Mouse (Mus musculus) kidney, postnatal 0 days (tissue): ENCODE data around the gene Phykpl. TPM values are rescaled to one million over a fixed set of nuclear protein-coding genes. Genes with fewer than 3 reads are reported as not detected.

Experiments
- ATAC-seq: fragments of 200-750 bp; cut with Nextera tagmentation; replicated peaks from 2 replicates; pipeline ENCODE4 v1.8.0; 2017; ENCODE audit warnings: low read depth, moderate number of reproducible peaks, moderate TSS enrichment, moderate library complexity; ENCODE audit not compliant: low FRiP score
- DNase-seq: peaks from one replicate; pipeline ENCODE4 v3.0.0-alpha.2; 2016; ENCODE audit warnings: low spot score
- H3K27ac ChIP-seq: fragments of 300-500 bp; sonication (generic); 2 replicates; pipeline ENCODE4 v1.5.1; 2014; ENCODE audit warnings: mild to moderate bottlenecking
- H3K27me3 ChIP-seq: fragments of 300-500 bp; sonication (generic); 2 replicates; pipeline ENCODE4 v1.6.1; 2014; ENCODE audit warnings: low read length, mixed read lengths; ENCODE audit not compliant: insufficient read depth
- H3K36me3 ChIP-seq: fragments of 300-500 bp; sonication (generic); 2 replicates; pipeline ENCODE4 v1.6.1; 2014; ENCODE audit warnings: low read length, mixed read lengths; ENCODE audit not compliant: insufficient read depth
- H3K4me1 ChIP-seq: fragments of 300-500 bp; sonication (generic); replicated peaks from 2 replicates; pipeline ENCODE4 v1.6.1; 2014; ENCODE audit warnings: antibody characterized with exemption, low read length, mixed read lengths; ENCODE audit not compliant: insufficient read depth
- H3K4me2 ChIP-seq: fragments of 300-500 bp; sonication (generic); 2 replicates; pipeline ENCODE4 v1.6.1; 2014; ENCODE audit warnings: mild to moderate bottlenecking, low read length, moderate library complexity, mixed read lengths
- H3K4me3 ChIP-seq: fragments of 300-500 bp; sonication (generic); replicated peaks from 2 replicates; pipeline ENCODE4 v1.5.1; 2014; ENCODE audit warnings: low read depth, low read length
- H3K9ac ChIP-seq: fragments of 300-500 bp; sonication (generic); 2 replicates; pipeline ENCODE4 v1.6.1; 2014; ENCODE audit warnings: low read depth, low read length
- H3K9me3 ChIP-seq: fragments of 300-500 bp; sonication (generic); replicated peaks from 2 replicates; pipeline ENCODE4 v1.6.1; 2016; ENCODE audit warnings: low read length, inconsistent platforms, mixed read lengths
- CTCF ChIP-seq: IDR thresholded peaks from 2 replicates; pipeline ENCODE4 v1.5.1; 2016; ENCODE audit warnings: antibody characterized with exemption, low read depth, mild to moderate bottlenecking, moderate library complexity
- WGBS: fragments of 180-500 bp; shearing (Covaris S2); extraction: QIAGEN DNeasy Blood & Tissue Kit; methylation state at CpG from one replicate; pipeline ENCODE4 v1.1.7; 2014; 5-methylcytosine and 5-hydroxymethylcytosine counted together
- polyA plus RNA-seq: library from polyadenylated mRNA; unstranded; fragments of >200 nt; fragmentation: Nextera tagmentation; extraction: Ambion mirVana; gene quantifications from 2 replicates; pipeline ENCODE4 v1.2.1, GENCODE M21; 2015

The Phykpl gene
- polyA plus RNA-seq, 1 experiment from 2014 or later = 24.6 TPM

DNA sequence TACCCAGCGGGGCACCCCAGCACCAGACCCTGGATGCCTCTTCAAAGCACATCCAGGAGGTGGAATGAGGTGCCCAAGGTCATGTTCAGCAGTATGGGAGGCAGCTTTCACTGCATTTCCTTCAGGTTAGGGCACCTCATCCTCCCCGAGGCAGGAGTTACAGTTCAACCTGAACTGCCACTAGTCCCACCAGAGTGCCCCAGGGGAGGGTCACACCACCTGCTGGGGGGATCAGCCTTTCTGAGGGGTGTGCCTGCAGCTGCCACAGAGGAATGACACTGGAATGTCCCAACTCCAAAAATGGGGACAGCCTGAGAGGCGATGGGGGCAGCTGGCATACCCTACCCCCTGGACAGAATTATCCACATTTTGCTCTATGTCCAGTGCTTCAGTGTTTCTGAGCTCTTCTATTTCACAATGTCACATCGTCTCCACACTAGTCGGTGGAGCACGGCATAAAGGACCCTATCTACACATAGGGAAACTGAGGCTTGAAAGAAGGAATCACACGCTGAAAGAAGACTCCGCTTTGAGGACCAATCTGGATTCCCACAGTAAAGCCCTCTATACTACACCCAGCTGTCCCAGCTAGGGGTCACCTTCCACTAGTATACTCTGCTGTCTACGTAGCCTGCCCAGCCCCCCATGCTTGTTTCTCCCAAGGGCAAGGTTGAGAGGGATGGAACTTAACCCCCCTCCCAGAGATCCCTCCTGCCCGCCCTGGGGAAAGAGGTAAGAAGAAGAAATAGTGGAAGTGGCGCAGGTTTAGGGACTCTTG lies 64.7 kb downstream of the Phykpl start:
- Histone ChIP-seq H3K27me3 (no peaks in the 10 kb centered on the region), H3K4me1 (peaks cover 11% of the 10 kb centered on the region; the same call in 1 of the 2 replicates), H3K9me3 (no peaks in the 10 kb centered on the region), H3K27ac (peak overlapping the region; percentile 85), H3K36me3 (0 out of 2 replicates have a peak, but pooled peaks cover under 1% of the 10 kb centered on the region), H3K4me2 (peak overlapping the region; percentile 79), H3K9ac (peak overlapping the region; percentile 76), H3K4me3 (peak overlapping the region; percentile 58)
- TF ChIP-seq CTCF = no peak
- ATAC-seq = no peak
- WGBS = 33% methylated on average over 11 of the region's 11 CpGs
- no peak for DNase-seq

GRCm38 (mm10) chr11:51649889-51650199 lies 65.3 kb downstream of the Phykpl start:
- H3K27me3 ChIP-seq = no peaks in the 10 kb centered on the region
- peak overlapping the region; percentile 76 for H3K9ac ChIP-seq
- no peak for TF ChIP-seq CTCF
- ATAC-seq = no peak
- no peak for DNase-seq
- no peaks in the 10 kb centered on the region for H3K9me3 ChIP-seq
- WGBS = 3% methylated on average over 7 of the region's 7 CpGs
- peak overlapping the region; percentile 79 for H3K4me2 ChIP-seq
- H3K4me1 ChIP-seq = peaks cover 11% of the 10 kb centered on the region; the same call in 1 of the 2 replicates
- H3K36me3 ChIP-seq = no peaks in the 10 kb centered on the region
- H3K27ac ChIP-seq = peak overlapping the region; percentile 85
- H3K4me3 ChIP-seq = peak overlapping the region; percentile 58

GRCm38 (mm10) chr11:51650261-51650660 lies 65.7 kb downstream of the Phykpl start:
- Histone ChIP-seq H3K36me3 (no peaks in the 10 kb centered on the region), H3K9me3 (no peaks in the 10 kb centered on the region), H3K27ac (peak overlapping the region; percentile 85), H3K27me3 (no peaks in the 10 kb centered on the region), H3K9ac (peak overlapping the region; percentile 76), H3K4me3 (peak overlapping the region; percentile 58), H3K4me1 (peaks cover 11% of the 10 kb centered on the region; the same call in 1 of the 2 replicates), H3K4me2 (peak overlapping the region; percentile 79)
- DNase-seq = no peak
- 0 out of 2 replicates have a peak, but pooled peaks have one; percentile 16 for ATAC-seq
- under 1% methylated on average over 30 of the region's 30 CpGs for WGBS
- no peak for TF ChIP-seq CTCF

DNA sequence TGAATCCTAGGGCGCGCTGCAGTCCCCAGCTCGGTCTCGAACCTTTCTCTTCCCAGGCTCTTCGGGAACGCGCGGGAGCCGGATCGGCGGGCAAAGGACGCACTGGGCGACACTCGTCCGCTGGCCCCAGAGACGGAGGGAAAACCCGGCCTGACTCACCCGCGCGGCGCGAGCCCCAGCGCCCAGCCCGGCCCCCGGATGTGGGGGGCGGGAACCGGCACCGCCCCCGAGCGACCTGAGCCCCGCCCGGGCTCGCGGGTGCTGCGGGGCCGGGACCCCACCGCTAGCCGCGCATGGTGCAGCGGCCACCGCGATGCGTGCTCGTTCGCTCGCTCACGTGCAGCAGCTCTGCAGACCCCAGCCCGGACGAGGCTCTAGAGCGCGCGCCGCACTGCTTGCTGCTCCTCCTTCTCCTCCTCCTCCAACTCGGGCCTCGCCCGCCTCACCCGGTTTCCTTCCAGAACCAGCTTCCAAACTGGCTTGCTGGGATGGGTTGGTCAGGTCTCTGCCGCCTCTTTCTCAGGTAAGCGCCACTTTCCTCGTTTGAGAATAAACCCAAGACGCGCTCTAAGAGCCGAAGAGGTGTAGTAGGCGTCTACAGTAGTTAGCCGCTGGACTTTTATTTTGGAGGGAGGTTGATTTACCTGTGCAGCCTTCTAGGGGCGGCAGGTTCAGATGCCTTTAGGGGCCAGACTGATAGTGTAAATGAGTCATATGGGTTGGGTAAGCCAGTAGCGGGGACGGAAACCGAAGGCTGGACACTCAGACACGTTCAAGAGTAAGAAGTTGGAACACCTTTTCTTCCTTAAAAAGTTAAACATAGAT lies 66.3 kb downstream of the Phykpl start, which contains the start of the genes N4bp3 and D930048N14Rik:
Gene N4bp3, minus strand, starts transcription at position 152 of the 825 bp plus-strand sequence.
Gene D930048N14Rik, plus strand, starts transcription at position 264 of the 825 bp plus-strand sequence.
- no peaks in the 10 kb centered on the region for H3K9me3 ChIP-seq
- peak; percentile 68 for DNase-seq
- H3K36me3 ChIP-seq = no peaks in the 10 kb centered on the region
- peak within 1 kb of the TSS; percentile 79 for H3K4me2 ChIP-seq
- no peaks in the 10 kb centered on the region for H3K27me3 ChIP-seq
- peak within 1 kb of the TSS; percentile 85 for H3K27ac ChIP-seq
- H3K4me3 ChIP-seq = peak within 1 kb of the TSS; percentile 58
- H3K9ac ChIP-seq = peak within 1 kb of the TSS; percentile 76
- WGBS = 2% methylated on average over 60 of the region's 70 CpGs
- peaks cover 11% of the 10 kb centered on the region; the same call in 1 of the 2 replicates for H3K4me1 ChIP-seq
- ATAC-seq = peak; percentile 71
- TF ChIP-seq CTCF = no peak

GRCm38 (mm10) chr11:51652889-51653418 lies 68.4 kb downstream of the Phykpl start:
- no peak for ATAC-seq
- no peak for TF ChIP-seq CTCF
- 93% methylated on average over 4 of the region's 4 CpGs for WGBS

DNA sequence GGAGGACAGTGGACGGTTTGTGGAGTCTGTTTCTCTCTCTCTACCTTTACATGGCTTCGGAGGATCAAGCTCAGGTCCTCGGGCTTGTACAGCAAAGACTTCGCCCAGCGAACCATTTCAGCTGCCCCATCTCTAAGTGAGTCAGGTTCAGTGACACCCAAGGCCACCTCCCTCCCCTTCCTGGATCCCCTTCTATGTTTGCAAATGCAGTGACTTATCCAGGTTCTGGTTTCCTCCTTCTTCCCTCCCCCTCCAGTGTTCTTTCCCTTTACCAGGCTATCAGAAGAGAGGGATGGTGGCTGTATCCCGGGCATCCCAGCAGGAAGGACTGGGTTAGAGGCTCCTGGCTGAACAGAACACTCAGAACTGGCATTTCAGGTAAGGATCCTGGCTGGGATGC lies 69.2 kb downstream of the Phykpl start:
- H3K36me3 ChIP-seq = no peaks in the 10 kb centered on the region
- H3K4me2 ChIP-seq = no peak overlapping the region
- H3K4me3 ChIP-seq = no peak overlapping the region
- H3K27me3 ChIP-seq = no peaks in the 10 kb centered on the region
- peaks cover 17% of the 10 kb centered on the region; the same call in 1 of the 2 replicates for H3K4me1 ChIP-seq
- H3K9me3 ChIP-seq = no peaks in the 10 kb centered on the region
- ATAC-seq (no peak), DNase-seq (no peak)
- WGBS = 82% methylated on average over 6 of the region's 6 CpGs
- no peak overlapping the region for H3K27ac ChIP-seq
- no peak overlapping the region for H3K9ac ChIP-seq
- TF ChIP-seq CTCF = no peak

More at GRCm38 (mm10) chr11:51652889-51653418, 68.4 kb downstream of the Phykpl start:
- no peak for DNase-seq
- Histone ChIP-seq H3K9me3 (no peaks in the 10 kb centered on the region), H3K4me2 (no peak overlapping the region), H3K4me1 (0 out of 2 replicates have a peak, but pooled peaks cover 10% of the 10 kb centered on the region), H3K27ac (no peak overlapping the region), H3K9ac (no peak overlapping the region), H3K27me3 (no peaks in the 10 kb centered on the region), H3K4me3 (no peak overlapping the region), H3K36me3 (no peaks in the 10 kb centered on the region)

Other genes with a start within 250 kb of the Phykpl start
- gene Hnrnpab, start 22.1 kb downstream of the Phykpl start, polyA plus RNA-seq = 293 and 336 TPM in 2 replicates
- 134 and 136 TPM in 2 replicates for gene Nhp2, start 35.0 kb downstream of the Phykpl start, polyA plus RNA-seq
- gene Rmnd5b, start 51.1 kb downstream of the Phykpl start, polyA plus RNA-seq = 40.8 and 42.5 TPM in 2 replicates
- 28.5 and 30.6 TPM in 2 replicates for gene N4bp3, start 66.1 kb downstream of the Phykpl start, polyA plus RNA-seq
- gene D930048N14Rik, start 66.2 kb downstream of the Phykpl start, polyA plus RNA-seq = 1.9 and 2.0 TPM in 2 replicates
- gene 0610009B22Rik, start 104.1 kb downstream of the Phykpl start, polyA plus RNA-seq = 156 and 163 TPM in 2 replicates
- gene Sec24a, start 178.9 kb downstream of the Phykpl start, polyA plus RNA-seq = 10.6 and 10.9 TPM in 2 replicates
- gene Sar1b, start 178.9 kb downstream of the Phykpl start, polyA plus RNA-seq = 154 and 156 TPM in 2 replicates